Mouse (Mus musculus) myocyte (in vitro differentiated cells): ENCODE results near the gene Abcb8. TPM values are rescaled to one million over a fixed set of nuclear protein-coding genes. Genes with fewer than 3 reads are reported as not detected.

Experiments
- H3K27me3 ChIP-seq: one replicate; pipeline ENCODE4 v1.6.1; 2011; ENCODE audit not compliant: control insufficient read depth, insufficient read depth, insufficient read length
- H3K36me3 ChIP-seq: one replicate; pipeline ENCODE4 v1.6.1; 2011; ENCODE audit not compliant: control insufficient read depth, insufficient read depth
- H3K4me2 ChIP-seq: one replicate; pipeline ENCODE4 v1.6.1; 2011; ENCODE audit warnings: low read depth, control low read depth
- H3K4me3 ChIP-seq: one replicate; pipeline ENCODE4 v1.5.1; 2011; ENCODE audit warnings: mild to moderate bottlenecking, control low read depth, moderate library complexity
- H3K79me2 ChIP-seq: one replicate; pipeline ENCODE4 v1.6.1; 2011; ENCODE audit not compliant: control insufficient read depth, insufficient read depth
- H3ac ChIP-seq: one replicate; pipeline ENCODE4 v1.6.1; 2011; ENCODE audit not compliant: control insufficient read depth, insufficient read length
- CEBPB ChIP-seq: IDR thresholded peaks from 2 replicates; pipeline ENCODE4 v1.6.1; 2011; ENCODE audit warnings: mild to moderate bottlenecking, moderate library complexity; ENCODE audit not compliant: poor library complexity, insufficient read depth, severe bottlenecking
- E2F4 ChIP-seq: IDR thresholded peaks from one replicate; pipeline ENCODE4 v1.6.1; 2011; ENCODE audit warnings: mild to moderate bottlenecking, control low read depth, moderate library complexity; ENCODE audit not compliant: insufficient read depth
- MAX ChIP-seq: IDR thresholded peaks from one replicate; pipeline ENCODE4 v1.6.1; 2011; ENCODE audit warnings: low read depth, mild to moderate bottlenecking, control low read depth
- MYOD1 ChIP-seq, 3 experiments: IDR thresholded peaks; one replicate each; pipeline ENCODE4 v1.6.1; 2011; ENCODE audit warnings: control low read depth in 2 of 3, low read depth in 2 of 3, mild to moderate bottlenecking in 2 of 3, moderate library complexity in 1 of 3; ENCODE audit not compliant: insufficient read length in 2 of 3, control insufficient read depth in 1 of 3
- MYOG ChIP-seq, 3 experiments: IDR thresholded peaks; one replicate each; pipeline ENCODE4 v1.6.1; 2011; ENCODE audit warnings: control low read depth in 2 of 3, low read depth in 2 of 3, mild to moderate bottlenecking in 2 of 3; ENCODE audit not compliant: insufficient read length in 2 of 3, control insufficient read depth in 1 of 3, insufficient read depth in 1 of 3
- POLR2A ChIP-seq: IDR thresholded peaks from one replicate; pipeline ENCODE4 v1.6.1; 2011; ENCODE audit warnings: low read depth, mild to moderate bottlenecking, control low read depth, moderate library complexity; ENCODE audit not compliant: insufficient read length
- POLR2AphosphoS2 ChIP-seq: IDR thresholded peaks from one replicate; pipeline ENCODE4 v1.6.1; 2011; ENCODE audit warnings: low read depth, control low read depth; ENCODE audit not compliant: insufficient read length
- REST ChIP-seq: IDR thresholded peaks from one replicate; pipeline ENCODE4 v1.6.1; 2011; ENCODE audit warnings: mild to moderate bottlenecking, control low read depth, moderate library complexity; ENCODE audit not compliant: insufficient read depth, insufficient read length
- SRF ChIP-seq: IDR thresholded peaks from one replicate; pipeline ENCODE4 v1.6.1; 2011; ENCODE audit warnings: low read depth; ENCODE audit not compliant: control insufficient read depth, insufficient read length
- TCF12 ChIP-seq: IDR thresholded peaks from one replicate; pipeline ENCODE4 v1.6.1; 2011; ENCODE audit warnings: mild to moderate bottlenecking, control low read depth; ENCODE audit not compliant: poor library complexity, insufficient read depth, severe bottlenecking
- TCF3 ChIP-seq: IDR thresholded peaks from one replicate; pipeline ENCODE4 v1.6.1; 2011; ENCODE audit warnings: low read depth, control low read depth; ENCODE audit not compliant: insufficient read length
- USF1 ChIP-seq: IDR thresholded peaks from one replicate; pipeline ENCODE4 v1.6.1; 2011; ENCODE audit warnings: low read depth, mild to moderate bottlenecking, control low read depth, moderate library complexity
- polyA plus RNA-seq: library from polyadenylated mRNA; unstranded; fragments of >200 nt; fragmentation: generic; extraction: Trizol; gene quantifications from one replicate; pipeline ENCODE4 v1.2.1, GENCODE M21; 2012; ENCODE audit warnings: missing spikeins

The Abcb8 gene
- polyA plus RNA-seq, 1 experiment, result 37.7 TPM

- H3K27me3 ChIP-seq, result peaks cover 20% of the 10 kb centered on the region
- no peaks in the 10 kb centered on the region for H3K79me2 ChIP-seq
- TF ChIP-seq CEBPB, result no peak
- TF ChIP-seq TCF3, result no peak
- no peak for TF ChIP-seq MYOG (IDR thresholded peaks at IDR 0.05; ENCODE audit: control insufficient read depth in 1 of 3, insufficient read depth in 1 of 3, insufficient read length in 2 of 3, low read depth in 2 of 3)
- TF ChIP-seq REST, result no peak
- TF ChIP-seq SRF, result no peak
- no peak for TF ChIP-seq E2F4
- TF ChIP-seq MAX, result no peak
- TF ChIP-seq MYOD1 (IDR thresholded peaks at IDR 0.05; ENCODE audit: control insufficient read depth in 1 of 3, insufficient read length in 2 of 3, low read depth in 2 of 3), result no peak
- no peak for TF ChIP-seq USF1
- no peak for TF ChIP-seq POLR2A
- no peak for TF ChIP-seq TCF12
- no peak overlapping the region for H3K4me2 ChIP-seq
- no peaks in the 10 kb centered on the region for H3K36me3 ChIP-seq
- H3K4me3 ChIP-seq, result no peak overlapping the region
- H3ac ChIP-seq, result no peak overlapping the region
Measured at GRCm38 (mm10) chr5:24378700-24379099, 14.8 kb upstream of the Abcb8 start.

DNA sequence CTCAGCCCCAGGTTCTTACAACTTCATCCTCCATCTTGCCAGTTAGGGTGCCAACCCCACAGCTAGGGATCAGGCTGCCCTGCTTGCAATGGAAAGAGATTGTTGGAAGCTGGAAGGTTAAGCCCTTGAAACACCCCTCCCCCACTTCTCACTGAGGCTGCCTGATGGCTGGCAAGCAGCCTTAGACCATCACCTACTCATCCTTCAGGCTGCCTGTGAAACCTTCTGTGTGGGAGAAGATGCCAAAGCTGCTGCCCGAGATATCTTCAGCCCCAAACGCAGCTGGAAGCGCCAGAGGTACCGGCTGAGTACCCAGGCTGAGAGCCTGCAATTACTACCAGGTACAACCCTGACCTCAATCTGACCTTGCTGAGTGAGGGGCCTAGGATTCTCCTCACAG, 14.0 kb upstream of the Abcb8 start:
- Histone ChIP-seq H3ac (no peak overlapping the region), H3K27me3 (peaks cover 20% of the 10 kb centered on the region), H3K36me3 (no peaks in the 10 kb centered on the region), H3K79me2 (no peaks in the 10 kb centered on the region), H3K4me3 (no peak overlapping the region), H3K4me2 (no peak overlapping the region)
- TF ChIP-seq MAX (no peak), CEBPB (no peak)

- no peak overlapping the region for H3ac ChIP-seq
- no peak overlapping the region for H3K4me2 ChIP-seq
- no peaks in the 10 kb centered on the region for H3K79me2 ChIP-seq
- TF ChIP-seq MAX, result no peak
- no peak for TF ChIP-seq TCF3
- no peak for TF ChIP-seq MYOD1 (IDR thresholded peaks at IDR 0.05; ENCODE audit: control insufficient read depth in 1 of 3, insufficient read length in 2 of 3, low read depth in 2 of 3)
- TF ChIP-seq CEBPB, result no peak
- TF ChIP-seq REST, result no peak
- TF ChIP-seq SRF, result no peak
- TF ChIP-seq TCF12, result no peak
- no peak for TF ChIP-seq POLR2AphosphoS2
- no peak for TF ChIP-seq POLR2A
- peaks cover 20% of the 10 kb centered on the region for H3K27me3 ChIP-seq
- H3K36me3 ChIP-seq, result no peaks in the 10 kb centered on the region
- no peak overlapping the region for H3K4me3 ChIP-seq
Measured at GRCm38 (mm10) chr5:24380499-24380898, 13.0 kb upstream of the Abcb8 start.

DNA sequence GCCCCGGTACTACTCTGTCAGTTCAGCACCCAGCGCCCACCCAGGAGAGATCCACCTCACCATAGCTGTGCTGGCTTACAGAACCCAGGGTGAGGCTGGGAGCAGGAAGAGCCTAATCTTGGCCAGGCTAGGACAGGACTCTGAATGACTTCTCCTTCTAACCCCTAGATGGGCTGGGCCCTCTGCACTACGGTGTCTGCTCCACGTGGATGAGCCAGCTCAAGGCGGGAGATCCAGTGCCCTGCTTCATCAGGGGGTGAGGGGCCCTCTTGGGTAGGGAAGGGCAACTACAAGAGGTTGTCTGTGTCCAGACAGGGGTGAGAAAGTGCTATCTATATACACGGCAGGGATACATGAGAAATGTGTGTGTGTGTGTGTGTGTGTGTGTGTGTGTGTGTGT, 12.0 kb upstream of the Abcb8 start:
- TF ChIP-seq POLR2AphosphoS2 (no peak), SRF (no peak), TCF12 (no peak), E2F4 (no peak), POLR2A (no peak), USF1 (no peak), MYOD1 (IDR thresholded peaks at IDR 0.05; ENCODE audit: control insufficient read depth in 1 of 3, insufficient read length in 2 of 3, low read depth in 2 of 3) (no peak), REST (no peak), MAX (no peak), MYOG (IDR thresholded peaks at IDR 0.05; ENCODE audit: control insufficient read depth in 1 of 3, insufficient read depth in 1 of 3, insufficient read length in 2 of 3, low read depth in 2 of 3) (no peak), CEBPB (no peak), TCF3 (no peak)
- H3K4me2 ChIP-seq, result no peak overlapping the region
- H3K27me3 ChIP-seq, result peaks cover 20% of the 10 kb centered on the region
- H3K79me2 ChIP-seq, result no peaks in the 10 kb centered on the region
- H3K4me3 ChIP-seq, result no peak overlapping the region
- H3ac ChIP-seq, result no peak overlapping the region
- H3K36me3 ChIP-seq, result no peaks in the 10 kb centered on the region

DNA sequence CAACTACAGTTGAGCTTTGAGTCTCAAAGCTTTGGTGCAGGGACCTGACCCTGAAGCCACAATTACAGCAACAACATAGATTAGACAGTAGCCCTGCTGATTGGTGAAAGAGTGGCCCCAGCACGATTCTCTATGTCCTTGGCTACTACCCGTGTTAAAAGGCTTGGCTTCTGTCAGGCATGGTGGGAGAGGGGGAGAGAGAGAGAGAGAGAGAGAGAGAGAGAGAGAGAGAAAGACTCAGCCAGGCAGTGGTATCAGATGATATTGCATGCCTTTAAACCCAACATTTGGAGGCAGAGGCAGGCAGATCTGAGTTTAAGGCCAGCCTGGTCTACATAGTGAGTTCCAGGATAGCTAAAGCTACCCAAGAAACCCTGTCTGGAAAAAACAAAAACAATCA, 11.5 kb upstream of the Abcb8 start:
- Histone ChIP-seq H3K27me3 (peaks cover 20% of the 10 kb centered on the region), H3ac (no peak overlapping the region), H3K4me3 (no peak overlapping the region), H3K79me2 (no peaks in the 10 kb centered on the region), H3K4me2 (no peak overlapping the region), H3K36me3 (no peaks in the 10 kb centered on the region)
- TF ChIP-seq MYOG (IDR thresholded peaks at IDR 0.05; ENCODE audit: control insufficient read depth in 1 of 3, insufficient read depth in 1 of 3, insufficient read length in 2 of 3, low read depth in 2 of 3) (no peak), POLR2A (no peak), CEBPB (no peak), USF1 (no peak), E2F4 (no peak), TCF3 (no peak), MYOD1 (IDR thresholded peaks at IDR 0.05; ENCODE audit: control insufficient read depth in 1 of 3, insufficient read length in 2 of 3, low read depth in 2 of 3) (no peak), REST (no peak), TCF12 (no peak), MAX (no peak)
